Mouse (Mus musculus) olfactory bulb, adult 2 months (tissue): Measurements from ENCODE around the gene Siglech. TPM values are rescaled to one million over a fixed set of nuclear protein-coding genes. Genes with fewer than 3 reads are reported as not detected.
A peak's percentile ranks its signal among the peaks of the same experiment; 100 is the strongest.
"Not testable (repeated sequence)": the region's sequence is repeated elsewhere in the genome, so short reads cannot be mapped to it uniquely, and the experiment has no call there.

Experiments
- H3K27ac ChIP-seq: fragments of 200-500 bp; 2 replicates; pipeline ENCODE4 v1.5.1; 2012; ENCODE audit warnings: low read depth, low read length; ENCODE audit not compliant: insufficient read depth
- H3K4me1 ChIP-seq: fragments of 200-500 bp; 2 replicates; pipeline ENCODE4 v1.6.1; 2012; ENCODE audit warnings: low read length; ENCODE audit not compliant: control insufficient read depth, insufficient read depth
- H3K4me3 ChIP-seq: fragments of 200-500 bp; 2 replicates; pipeline ENCODE4 v1.5.1; 2012; ENCODE audit warnings: mild to moderate bottlenecking, low read depth, low read length, moderate library complexity; ENCODE audit not compliant: insufficient read depth
- CTCF ChIP-seq: fragments of 200-500 bp; IDR thresholded peaks from 2 replicates; pipeline ENCODE4 v1.5.1; 2012; ENCODE audit warnings: low read depth, mild to moderate bottlenecking, low read length, moderate library complexity; ENCODE audit not compliant: insufficient read depth
- POLR2A ChIP-seq: fragments of 200-500 bp; IDR thresholded peaks from 2 replicates; pipeline ENCODE4 v1.6.1; 2012; ENCODE audit warnings: mild to moderate bottlenecking, low read depth, low read length, moderate library complexity; ENCODE audit not compliant: insufficient read depth
- WGBS: fragments of 180-500 bp; shearing (Covaris S2); methylation state at CpG from one replicate; pipeline ENCODE4 v1.1.7; 2018; 5-methylcytosine and 5-hydroxymethylcytosine counted together
- polyA plus RNA-seq: library from polyadenylated mRNA; stranded (reverse); fragments of >200 nt; gene quantifications from 2 replicates; pipeline ENCODE4 v1.2.4, GENCODE M21; 2012; ENCODE audit warnings: low replicate concordance; ENCODE audit not compliant: missing spikeins, insufficient read depth, insufficient read length

Gene Siglech
- polyA plus RNA-seq, 1 experiment = not detected

GRCm38 (mm10) chr7:55780011-55780410 is 12.0 kb downstream of the Siglech start:
- H3K4me1 ChIP-seq = no peaks in the 10 kb centered on the region
- H3K27ac ChIP-seq = no peak overlapping the region
- TF ChIP-seq POLR2A = no peak
- TF ChIP-seq CTCF = no peak
- WGBS = 67% methylated on average over 4 of the region's 4 CpGs
- H3K4me3 ChIP-seq = no peak overlapping the region

- H3K4me3 ChIP-seq = no peak overlapping the region
- H3K4me1 ChIP-seq = no peaks in the 10 kb centered on the region
- no peak overlapping the region for H3K27ac ChIP-seq
- no peak for TF ChIP-seq CTCF
- no peak for TF ChIP-seq POLR2A
- WGBS = 70% methylated on average over 3 of the region's 3 CpGs
Measured at GRCm38 (mm10) chr7:55782493-55782892, 14.5 kb downstream of the Siglech start.

GRCm38 (mm10) chr7:55784580-55784979 is 16.6 kb downstream of the Siglech start:
- no peak overlapping the region for H3K4me3 ChIP-seq
- TF ChIP-seq CTCF = no peak
- TF ChIP-seq POLR2A = no peak
- no peaks in the 10 kb centered on the region for H3K4me1 ChIP-seq
- H3K27ac ChIP-seq = no peak overlapping the region
- WGBS = 94% methylated on average over 3 of the region's 3 CpGs

GRCm38 (mm10) chr7:55790586-55790985 is 22.6 kb downstream of the Siglech start:
- not testable (repeated sequence) for H3K4me1 ChIP-seq, H3K27ac ChIP-seq, H3K4me3 ChIP-seq
- 92% methylated on average over 5 of the region's 5 CpGs for WGBS

- no peak for TF ChIP-seq CTCF
- no peak for TF ChIP-seq POLR2A
- H3K27ac ChIP-seq = no peak overlapping the region
- WGBS = 71% methylated on average over 3 of the region's 3 CpGs
Measured at GRCm38 (mm10) chr7:55792280-55792679, 24.3 kb downstream of the Siglech start.

GRCm38 (mm10) chr7:55793236-55793951 is 25.4 kb downstream of the Siglech start:
- WGBS = 27% methylated on average over 13 of the region's 13 CpGs
- no peak overlapping the region for H3K27ac ChIP-seq

More at GRCm38 (mm10) chr7:55792280-55792679, 24.3 kb downstream of the Siglech start:
- H3K4me1 ChIP-seq = peaks cover 4% of the 10 kb centered on the region
- no peak overlapping the region for H3K4me3 ChIP-seq

GRCm38 (mm10) chr7:55793952-55794603 is 26.1 kb downstream of the Siglech start, which contains the start of gene Tubgcp5:
Tubgcp5 (plus strand) TSS chr7:55794154.
- Histone ChIP-seq H3K27ac (peak within 1 kb of the TSS; percentile 16; the same call in 1 of the 2 replicates), H3K4me1 (peaks cover 4% of the 10 kb centered on the region), H3K4me3 (peak within 1 kb of the TSS; percentile 92)
- TF ChIP-seq CTCF (no peak), POLR2A (peak; percentile 86)
- WGBS = under 1% methylated on average over 51 of the region's 51 CpGs

More at GRCm38 (mm10) chr7:55793236-55793951, 25.4 kb downstream of the Siglech start:
- H3K4me3 ChIP-seq = peak overlapping the region; percentile 92
- H3K4me1 ChIP-seq = peaks cover 4% of the 10 kb centered on the region
- no peak for TF ChIP-seq POLR2A
- TF ChIP-seq CTCF = no peak

- H3K4me1 ChIP-seq = peaks cover 2% of the 10 kb centered on the region
- WGBS = 86% methylated on average over 3 of the region's 3 CpGs
Measured at GRCm38 (mm10) chr7:55799981-55800380, 32.0 kb downstream of the Siglech start.

GRCm38 (mm10) chr7:55809967-55810366 is 42.0 kb downstream of the Siglech start:
- 92% methylated on average over 2 of the region's 2 CpGs for WGBS
- Histone ChIP-seq H3K4me3 (no peak overlapping the region), H3K4me1 (no peaks in the 10 kb centered on the region), H3K27ac (no peak overlapping the region)
- TF ChIP-seq CTCF (no peak), POLR2A (no peak)

More at GRCm38 (mm10) chr7:55799981-55800380, 32.0 kb downstream of the Siglech start:
- Histone ChIP-seq H3K27ac (no peak overlapping the region), H3K4me3 (no peak overlapping the region)
- TF ChIP-seq CTCF (no peak), POLR2A (no peak)
